Mouse (Mus musculus): ENCODE data around the gene Rnf38. TPM values are rescaled to one million over a fixed set of nuclear protein-coding genes. Genes with fewer than 3 reads are reported as not detected.

Rnf38 gene
- polyA plus RNA-seq, 1 experiment, result 53.5 TPM

- DNase-seq, result no peak
- Histone ChIP-seq H3K27ac (ENCODE audit: insufficient read depth, low read length) (no peak overlapping the region), H3K27me3 (ENCODE audit: control insufficient read depth, insufficient read depth, low read length) (no peaks in the 10 kb centered on the region), H3K4me3 (replicated peaks; ENCODE audit: insufficient read depth, low read depth, low read length) (no peak overlapping the region), H3K4me1 (ENCODE audit: control insufficient read depth, insufficient read depth, low read length) (no peaks in the 10 kb centered on the region)
- TF ChIP-seq CTCF (IDR thresholded peaks at IDR 0.05; ENCODE audit: borderline replicate concordance, insufficient read depth, low read depth, low read length) (no peak), POLR2A (IDR thresholded peaks at IDR 0.05; ENCODE audit: borderline replicate concordance, insufficient read depth, low read length) (no peak)
- 70% methylated on average over 5 of the region's 5 CpGs for WGBS
Measured at GRCm38 (mm10) chr4:44254579-44254978, 21.0 kb upstream of the Rnf38 start.

- WGBS, result 28% methylated on average over 6 of the region's 6 CpGs
- no peaks in the 10 kb centered on the region for H3K27me3 ChIP-seq (ENCODE audit: control insufficient read depth, insufficient read depth, low read length)
- no peak for TF ChIP-seq POLR2A (IDR thresholded peaks at IDR 0.05; ENCODE audit: borderline replicate concordance, insufficient read depth, low read length)
- TF ChIP-seq CTCF (IDR thresholded peaks at IDR 0.05; ENCODE audit: borderline replicate concordance, insufficient read depth, low read depth, low read length), result no peak
- H3K4me1 ChIP-seq (ENCODE audit: control insufficient read depth, insufficient read depth, low read length), result no peaks in the 10 kb centered on the region
- no peak for DNase-seq
- no peak overlapping the region for H3K27ac ChIP-seq (ENCODE audit: insufficient read depth, low read length)
- no peak overlapping the region for H3K4me3 ChIP-seq (replicated peaks; ENCODE audit: insufficient read depth, low read depth, low read length)
Measured at GRCm38 (mm10) chr4:44253191-44253590, 19.6 kb upstream of the Rnf38 start.

- no peaks in the 10 kb centered on the region for H3K4me1 ChIP-seq (ENCODE audit: control insufficient read depth, insufficient read depth, low read length)
- 27% methylated on average over 13 of the region's 13 CpGs for WGBS
- no peak for DNase-seq
- no peak overlapping the region for H3K4me3 ChIP-seq (replicated peaks; ENCODE audit: insufficient read depth, low read depth, low read length)
- no peaks in the 10 kb centered on the region for H3K27me3 ChIP-seq (ENCODE audit: control insufficient read depth, insufficient read depth, low read length)
- no peak overlapping the region for H3K27ac ChIP-seq (ENCODE audit: insufficient read depth, low read length)
- TF ChIP-seq CTCF (IDR thresholded peaks at IDR 0.05; ENCODE audit: borderline replicate concordance, insufficient read depth, low read depth, low read length), result no peak
- no peak for TF ChIP-seq POLR2A (IDR thresholded peaks at IDR 0.05; ENCODE audit: borderline replicate concordance, insufficient read depth, low read length)
Measured at GRCm38 (mm10) chr4:44251966-44252916, 18.7 kb upstream of the Rnf38 start.

- 92% methylated on average over 5 of the region's 5 CpGs for WGBS
- TF ChIP-seq CTCF (IDR thresholded peaks at IDR 0.05; ENCODE audit: borderline replicate concordance, insufficient read depth, low read depth, low read length) (no peak), POLR2A (IDR thresholded peaks at IDR 0.05; ENCODE audit: borderline replicate concordance, insufficient read depth, low read length) (no peak)
- Histone ChIP-seq H3K27ac (ENCODE audit: insufficient read depth, low read length) (no peak overlapping the region), H3K4me3 (replicated peaks; ENCODE audit: insufficient read depth, low read depth, low read length) (no peak overlapping the region), H3K4me1 (ENCODE audit: control insufficient read depth, insufficient read depth, low read length) (no peaks in the 10 kb centered on the region), H3K27me3 (ENCODE audit: control insufficient read depth, insufficient read depth, low read length) (no peaks in the 10 kb centered on the region)
- no peak for DNase-seq
Measured at GRCm38 (mm10) chr4:44251521-44251920, 17.9 kb upstream of the Rnf38 start.

GRCm38 (mm10) chr4:44249705-44250104, 16.1 kb upstream of the Rnf38 start:
- Histone ChIP-seq H3K4me1 (ENCODE audit: control insufficient read depth, insufficient read depth, low read length) (no peaks in the 10 kb centered on the region), H3K4me3 (replicated peaks; ENCODE audit: insufficient read depth, low read depth, low read length) (peak overlapping the region; percentile 39), H3K27me3 (ENCODE audit: control insufficient read depth, insufficient read depth, low read length) (no peaks in the 10 kb centered on the region), H3K27ac (ENCODE audit: insufficient read depth, low read length) (no peak overlapping the region)
- no peak for DNase-seq
- TF ChIP-seq CTCF (IDR thresholded peaks at IDR 0.05; ENCODE audit: borderline replicate concordance, insufficient read depth, low read depth, low read length) (no peak), POLR2A (IDR thresholded peaks at IDR 0.05; ENCODE audit: borderline replicate concordance, insufficient read depth, low read length) (no peak)
- 8% methylated on average over 10 of the region's 10 CpGs for WGBS

GRCm38 (mm10) chr4:44247051-44247939, 13.7 kb upstream of the Rnf38 start:
- Histone ChIP-seq H3K27ac (ENCODE audit: insufficient read depth, low read length) (no peak overlapping the region), H3K4me1 (ENCODE audit: control insufficient read depth, insufficient read depth, low read length) (no peaks in the 10 kb centered on the region), H3K4me3 (replicated peaks; ENCODE audit: insufficient read depth, low read depth, low read length) (no peak overlapping the region), H3K27me3 (ENCODE audit: control insufficient read depth, insufficient read depth, low read length) (no peaks in the 10 kb centered on the region)
- no peak for DNase-seq
- TF ChIP-seq CTCF (IDR thresholded peaks at IDR 0.05; ENCODE audit: borderline replicate concordance, insufficient read depth, low read depth, low read length) (no peak), POLR2A (IDR thresholded peaks at IDR 0.05; ENCODE audit: borderline replicate concordance, insufficient read depth, low read length) (no peak)
- WGBS, result 11% methylated on average over 18 of the region's 18 CpGs

- Histone ChIP-seq H3K27me3 (ENCODE audit: control insufficient read depth, insufficient read depth, low read length) (no peaks in the 10 kb centered on the region), H3K4me3 (replicated peaks; ENCODE audit: insufficient read depth, low read depth, low read length) (no peak overlapping the region), H3K27ac (ENCODE audit: insufficient read depth, low read length) (no peak overlapping the region), H3K4me1 (ENCODE audit: control insufficient read depth, insufficient read depth, low read length) (no peaks in the 10 kb centered on the region)
- whole genome bisulfite sequencing, result 88% methylated on average over 4 of the region's 4 CpGs
- no peak for DNase-seq
- TF ChIP-seq POLR2A (IDR thresholded peaks at IDR 0.05; ENCODE audit: borderline replicate concordance, insufficient read depth, low read length) (no peak), CTCF (IDR thresholded peaks at IDR 0.05; ENCODE audit: borderline replicate concordance, insufficient read depth, low read depth, low read length) (no peak)
Measured at GRCm38 (mm10) chr4:44246285-44246684, 12.7 kb upstream of the Rnf38 start.

Measured in cerebellum, adult 2 months (tissue).